Mouse (Mus musculus) liver, adult 2 months (tissue): ENCODE measurements around the gene Vps13c.

Experiments used
- CTCF ChIP-seq: fragments of 200-500 bp; IDR thresholded peaks from 2 replicates; pipeline ENCODE4 v1.5.1; 2011; ENCODE audit warnings: low read depth, low read length, control low read depth
- POLR2A ChIP-seq: fragments of 200-500 bp; IDR thresholded peaks from 2 replicates; pipeline ENCODE4 v1.6.1; 2011; ENCODE audit warnings: low read length, control low read depth; ENCODE audit not compliant: insufficient read depth; ENCODE audit errors: extremely low read depth

DNA sequence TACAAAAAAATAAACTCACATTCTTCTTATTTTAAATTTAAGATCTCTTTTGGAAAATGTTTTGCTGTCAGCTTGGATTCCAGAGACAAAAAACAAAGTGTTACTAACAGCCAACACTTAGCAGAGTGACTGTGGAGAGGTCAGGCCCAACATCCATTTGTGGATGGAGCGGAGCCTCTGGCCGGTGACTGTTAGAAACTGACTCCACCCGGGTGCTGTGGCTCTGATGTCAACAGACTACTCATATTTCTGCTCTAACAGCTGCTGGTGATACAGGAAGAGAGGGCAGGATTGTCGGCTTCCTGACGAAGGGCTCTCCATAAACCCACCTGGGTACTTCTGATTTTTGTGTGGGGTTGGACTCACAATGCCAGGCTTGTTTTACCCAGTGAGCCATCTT lies 17.1 kb upstream of the Vps13c start:
- TF ChIP-seq CTCF (no peak), POLR2A (no peak)
